Mouse (Mus musculus) embryonic facial prominence, embryonic 13.5 days (tissue): Measurements from ENCODE around the gene Sdk2. TPM values are rescaled to one million over a fixed set of nuclear protein-coding genes. Genes with fewer than 3 reads are reported as not detected.
A peak's percentile ranks its signal among the peaks of the same experiment; 100 is the strongest.

Experiments
- ATAC-seq: fragments of 200-750 bp; cut with Nextera tagmentation; 2 replicates; pipeline ENCODE4 v1.8.0; 2017; ENCODE audit warnings: low read depth; ENCODE audit not compliant: insufficient number of reproducible peaks, insufficient read depth, low FRiP score, low TSS enrichment
- H3K27ac ChIP-seq: fragments of 300-500 bp; sonication (generic); 2 replicates; pipeline ENCODE4 v1.5.1; 2015; ENCODE audit warnings: moderate library complexity, mild to moderate bottlenecking, inconsistent platforms
- H3K27me3 ChIP-seq: fragments of 300-500 bp; sonication (generic); 2 replicates; pipeline ENCODE4 v1.6.1; 2015; ENCODE audit warnings: mild to moderate bottlenecking, inconsistent platforms
- H3K36me3 ChIP-seq: fragments of 300-500 bp; sonication (generic); 2 replicates; pipeline ENCODE4 v1.6.1; 2015; ENCODE audit warnings: mild to moderate bottlenecking, inconsistent platforms
- H3K4me1 ChIP-seq: fragments of 300-500 bp; sonication (generic); 2 replicates; pipeline ENCODE4 v1.6.1; 2015; ENCODE audit warnings: inconsistent platforms
- H3K4me2 ChIP-seq: fragments of 300-500 bp; sonication (generic); 2 replicates; pipeline ENCODE4 v1.6.1; 2015; ENCODE audit warnings: moderate library complexity, mild to moderate bottlenecking, inconsistent platforms
- H3K4me3 ChIP-seq: fragments of 300-500 bp; sonication (generic); 2 replicates; pipeline ENCODE4 v1.5.1; 2015; ENCODE audit warnings: mild to moderate bottlenecking, inconsistent platforms
- H3K9ac ChIP-seq: fragments of 300-500 bp; sonication (generic); 2 replicates; pipeline ENCODE4 v1.6.1; 2015; ENCODE audit warnings: mild to moderate bottlenecking, inconsistent platforms
- H3K9me3 ChIP-seq: fragments of 300-500 bp; sonication (generic); 2 replicates; pipeline ENCODE4 v1.6.1; 2016; ENCODE audit warnings: inconsistent platforms
- WGBS: fragments of 180-500 bp; shearing (Covaris S2); methylation state at CpG from one replicate; pipeline ENCODE4 v1.1.7; 2015; ENCODE audit warnings: mixed read lengths; 5-methylcytosine and 5-hydroxymethylcytosine counted together
- polyA plus RNA-seq: library from polyadenylated mRNA; unstranded; fragments of >200 nt; fragmentation: Nextera tagmentation; extraction: Ambion mirVana; gene quantifications from 2 replicates; pipeline ENCODE4 v1.2.1, GENCODE M21; 2015

Gene Sdk2
- polyA plus RNA-seq, 1 experiment from 2014 or later: 3.8 TPM

GRCm38 (mm10) chr11:113881864-113882263 lies 185.0 kb downstream of the Sdk2 start:
- Histone ChIP-seq H3K36me3 (no peaks in the 10 kb centered on the region), H3K4me1 (peaks cover 8% of the 10 kb centered on the region), H3K27ac (no peak overlapping the region), H3K4me3 (no peak overlapping the region), H3K4me2 (no peak overlapping the region), H3K27me3 (no peaks in the 10 kb centered on the region), H3K9ac (no peak overlapping the region), H3K9me3 (no peaks in the 10 kb centered on the region)
- ATAC-seq: no peak
- 68% methylated on average over 6 of the region's 6 CpGs for WGBS

DNA sequence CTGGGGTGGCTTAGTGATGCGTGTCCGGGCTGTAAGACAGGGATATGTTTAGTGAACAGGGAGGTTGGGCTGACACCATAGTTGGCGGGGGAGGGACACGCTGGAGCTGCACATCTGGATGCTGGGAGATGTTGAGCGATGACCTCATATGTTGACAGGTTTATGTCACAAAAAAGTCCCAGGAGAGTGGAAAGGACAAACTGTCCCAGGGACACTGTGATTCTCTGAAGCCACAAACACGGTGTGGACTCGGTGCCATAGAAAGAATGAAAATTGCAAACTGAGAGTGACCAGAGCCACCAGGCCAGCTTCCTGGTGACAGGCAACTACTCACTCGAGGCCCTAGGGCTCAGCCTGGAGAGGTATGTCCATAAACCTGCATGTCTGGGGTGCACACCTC lies 199.8 kb downstream of the Sdk2 start:
- H3K9me3 ChIP-seq: no peaks in the 10 kb centered on the region
- H3K9ac ChIP-seq: no peak overlapping the region
- no peak overlapping the region for H3K4me3 ChIP-seq
- WGBS: 88% methylated on average over 8 of the region's 8 CpGs
- H3K4me1 ChIP-seq: 0 out of 2 replicates have a peak, but pooled peaks cover 3% of the 10 kb centered on the region
- ATAC-seq: 0 out of 2 replicates have a peak, but pooled peaks have one; percentile 26
- H3K36me3 ChIP-seq: 0 out of 2 replicates have a peak, but pooled peaks cover 4% of the 10 kb centered on the region
- H3K4me2 ChIP-seq: no peak overlapping the region
- H3K27me3 ChIP-seq: peaks cover 2% of the 10 kb centered on the region; the same call in 1 of the 2 replicates
- no peak overlapping the region for H3K27ac ChIP-seq

DNA sequence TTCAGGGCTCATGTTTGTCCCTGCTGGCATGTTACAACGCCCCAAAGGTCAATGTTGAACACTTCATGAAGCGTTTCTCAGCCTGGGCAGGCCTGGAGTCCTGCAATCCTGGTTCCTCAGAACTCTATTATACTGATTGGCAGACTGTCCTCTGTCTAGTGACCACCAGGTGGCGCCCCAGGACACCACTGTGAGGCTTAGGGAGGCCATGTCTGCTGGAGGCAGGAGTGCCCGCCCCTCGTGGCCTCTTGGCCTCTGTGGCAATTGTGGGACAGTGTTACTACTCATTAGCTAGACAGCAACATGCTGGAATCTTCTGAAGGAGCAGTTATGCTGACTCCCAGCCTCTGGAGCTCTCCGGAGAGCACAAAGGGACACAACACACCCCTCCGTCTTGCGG lies 201.2 kb downstream of the Sdk2 start:
- Histone ChIP-seq H3K27me3 (no peaks in the 10 kb centered on the region), H3K9ac (peak overlapping the region; percentile 27; the same call in 1 of the 2 replicates), H3K27ac (no peak overlapping the region), H3K36me3 (0 out of 2 replicates have a peak, but pooled peaks cover 4% of the 10 kb centered on the region), H3K4me3 (no peak overlapping the region), H3K4me2 (no peak overlapping the region), H3K4me1 (0 out of 2 replicates have a peak, but pooled peaks cover 3% of the 10 kb centered on the region), H3K9me3 (no peaks in the 10 kb centered on the region)
- WGBS: 33% methylated on average over 8 of the region's 8 CpGs
- ATAC-seq: peak; percentile 61; the same call in 1 of the 2 replicates

GRCm38 (mm10) chr11:113863408-113863807 lies 203.4 kb downstream of the Sdk2 start:
- ATAC-seq: no peak
- Histone ChIP-seq H3K4me3 (no peak overlapping the region), H3K4me1 (0 out of 2 replicates have a peak, but pooled peaks cover 3% of the 10 kb centered on the region), H3K27me3 (no peaks in the 10 kb centered on the region), H3K27ac (no peak overlapping the region), H3K9ac (no peak overlapping the region), H3K9me3 (no peaks in the 10 kb centered on the region), H3K36me3 (peaks cover 4% of the 10 kb centered on the region; the same call in 1 of the 2 replicates), H3K4me2 (no peak overlapping the region)
- WGBS: 68% methylated on average over 5 of the region's 5 CpGs

- no peaks in the 10 kb centered on the region for H3K27me3 ChIP-seq
- H3K4me2 ChIP-seq: no peak overlapping the region
- no peaks in the 10 kb centered on the region for H3K4me1 ChIP-seq
- H3K27ac ChIP-seq: no peak overlapping the region
- H3K36me3 ChIP-seq: peaks cover 19% of the 10 kb centered on the region
- ATAC-seq: no peak
- H3K9me3 ChIP-seq: no peaks in the 10 kb centered on the region
- H3K4me3 ChIP-seq: no peak overlapping the region
- no peak overlapping the region for H3K9ac ChIP-seq
- 80% methylated on average over 13 of the region's 13 CpGs for WGBS
These were observed 211.2 kb downstream of the Sdk2 start for GRCm38 (mm10) chr11:113855661-113856060.

DNA sequence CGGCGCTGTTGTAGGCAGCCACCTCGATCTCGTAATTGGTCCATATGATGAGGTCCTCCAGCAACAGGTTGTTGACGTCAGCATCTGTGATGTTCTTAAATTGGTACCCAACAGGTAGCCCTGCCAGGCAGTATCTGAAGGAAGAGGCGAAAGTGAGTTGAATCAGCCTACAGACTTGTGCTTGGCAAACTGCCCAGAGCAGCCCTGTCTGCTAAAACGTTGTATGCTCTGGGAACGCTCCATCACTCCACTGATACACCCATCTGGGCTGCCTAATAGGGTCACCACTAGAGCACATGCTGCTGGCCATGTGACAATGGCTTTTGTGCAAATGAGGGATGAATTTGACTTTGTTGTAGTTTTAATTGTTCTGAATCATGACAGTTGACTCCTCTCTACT lies 215.1 kb downstream of the Sdk2 start:
- no peaks in the 10 kb centered on the region for H3K27me3 ChIP-seq
- H3K4me2 ChIP-seq: no peak overlapping the region
- no peak overlapping the region for H3K27ac ChIP-seq
- no peak overlapping the region for H3K4me3 ChIP-seq
- H3K9me3 ChIP-seq: no peaks in the 10 kb centered on the region
- no peak for ATAC-seq
- WGBS: 80% methylated on average over 8 of the region's 8 CpGs
- H3K4me1 ChIP-seq: no peaks in the 10 kb centered on the region
- no peak overlapping the region for H3K9ac ChIP-seq
- H3K36me3 ChIP-seq: peaks cover 19% of the 10 kb centered on the region

DNA sequence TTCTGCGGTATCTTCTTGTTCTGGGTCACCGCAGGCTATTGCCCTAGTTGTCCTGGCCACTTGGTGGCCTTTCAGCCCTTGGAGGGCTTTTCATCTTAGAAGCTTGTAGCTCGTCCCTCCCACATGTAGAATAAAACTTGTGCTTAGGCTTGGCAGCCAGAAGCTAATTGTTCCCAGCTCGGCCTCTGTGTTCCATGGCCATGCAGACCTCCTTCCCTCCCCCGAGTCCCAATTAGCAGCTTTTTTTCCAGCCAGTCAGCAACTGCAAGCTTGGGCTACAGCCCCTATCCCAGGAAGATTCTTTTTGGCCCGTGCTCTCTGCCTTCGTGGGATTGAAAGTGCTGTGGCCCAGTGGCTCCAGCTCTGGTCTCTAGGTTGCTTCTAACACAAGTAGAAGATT lies 217.5 kb downstream of the Sdk2 start:
- WGBS: 57% methylated on average over 7 of the region's 7 CpGs
- Histone ChIP-seq H3K4me1 (no peaks in the 10 kb centered on the region), H3K9ac (no peak overlapping the region), H3K27me3 (no peaks in the 10 kb centered on the region), H3K4me2 (no peak overlapping the region), H3K4me3 (no peak overlapping the region), H3K9me3 (no peaks in the 10 kb centered on the region), H3K27ac (no peak overlapping the region), H3K36me3 (peaks cover 10% of the 10 kb centered on the region)
- ATAC-seq: no peak

DNA sequence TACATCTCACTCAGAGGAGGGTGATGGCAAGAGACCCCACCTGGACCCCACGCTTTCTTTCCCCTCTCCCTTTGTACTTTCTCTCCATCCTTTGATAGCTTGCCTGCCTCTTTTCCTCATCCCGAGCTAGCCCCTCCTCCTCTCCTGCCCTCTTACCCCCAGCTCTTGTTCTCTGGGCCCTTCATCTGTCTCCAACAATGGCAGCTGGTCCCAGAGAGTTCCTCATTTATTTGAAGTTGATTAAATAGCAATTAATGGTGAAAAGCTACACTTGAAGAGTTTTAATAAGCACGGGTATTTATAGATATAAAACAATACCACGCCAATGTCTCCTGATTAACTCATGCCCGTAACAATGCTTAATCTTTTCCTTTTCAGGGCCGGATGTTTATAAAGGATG lies 222.9 kb downstream of the Sdk2 start:
- Histone ChIP-seq H3K4me2 (no peak overlapping the region), H3K27me3 (no peaks in the 10 kb centered on the region), H3K4me1 (no peaks in the 10 kb centered on the region), H3K27ac (no peak overlapping the region), H3K36me3 (peaks cover 9% of the 10 kb centered on the region), H3K4me3 (no peak overlapping the region), H3K9me3 (no peaks in the 10 kb centered on the region), H3K9ac (no peak overlapping the region)
- 74% methylated on average over 6 of the region's 6 CpGs for WGBS
- ATAC-seq: no peak

DNA sequence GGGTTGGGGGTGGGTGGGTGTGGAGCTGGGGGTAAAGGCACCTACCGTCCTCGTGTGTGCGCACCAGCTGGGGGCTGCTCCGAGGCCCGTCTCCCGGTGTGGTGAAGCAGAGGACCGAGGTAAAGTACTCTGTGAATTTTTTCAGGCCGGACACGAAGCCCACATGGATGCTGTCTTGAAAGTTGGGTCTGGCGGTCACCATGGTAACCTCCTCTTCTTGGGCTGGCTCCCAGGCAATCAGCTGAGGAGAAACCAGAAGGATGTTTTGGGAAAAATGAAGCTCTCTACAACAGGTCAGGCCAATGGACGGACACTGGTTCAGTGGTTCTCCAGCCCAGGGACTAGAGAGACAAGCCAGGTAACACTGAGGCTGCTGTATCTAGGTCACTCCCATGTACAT lies 224.0 kb downstream of the Sdk2 start:
- H3K4me1 ChIP-seq: no peaks in the 10 kb centered on the region
- H3K27me3 ChIP-seq: no peaks in the 10 kb centered on the region
- 90% methylated on average over 11 of the region's 11 CpGs for WGBS
- no peak overlapping the region for H3K27ac ChIP-seq
- no peak for ATAC-seq
- H3K4me3 ChIP-seq: no peak overlapping the region
- H3K4me2 ChIP-seq: no peak overlapping the region
- H3K9me3 ChIP-seq: no peaks in the 10 kb centered on the region
- peaks cover 14% of the 10 kb centered on the region for H3K36me3 ChIP-seq
- no peak overlapping the region for H3K9ac ChIP-seq

GRCm38 (mm10) chr11:113831608-113832007 lies 235.2 kb downstream of the Sdk2 start:
- H3K9ac ChIP-seq: no peak overlapping the region
- no peaks in the 10 kb centered on the region for H3K4me1 ChIP-seq
- H3K27me3 ChIP-seq: peaks cover 9% of the 10 kb centered on the region
- no peaks in the 10 kb centered on the region for H3K9me3 ChIP-seq
- no peak overlapping the region for H3K4me3 ChIP-seq
- peaks cover 17% of the 10 kb centered on the region; the same call in 1 of the 2 replicates for H3K36me3 ChIP-seq
- no peak overlapping the region for H3K4me2 ChIP-seq
- no peak overlapping the region for H3K27ac ChIP-seq
- no peak for ATAC-seq
- 91% methylated on average over 6 of the region's 6 CpGs for WGBS

DNA sequence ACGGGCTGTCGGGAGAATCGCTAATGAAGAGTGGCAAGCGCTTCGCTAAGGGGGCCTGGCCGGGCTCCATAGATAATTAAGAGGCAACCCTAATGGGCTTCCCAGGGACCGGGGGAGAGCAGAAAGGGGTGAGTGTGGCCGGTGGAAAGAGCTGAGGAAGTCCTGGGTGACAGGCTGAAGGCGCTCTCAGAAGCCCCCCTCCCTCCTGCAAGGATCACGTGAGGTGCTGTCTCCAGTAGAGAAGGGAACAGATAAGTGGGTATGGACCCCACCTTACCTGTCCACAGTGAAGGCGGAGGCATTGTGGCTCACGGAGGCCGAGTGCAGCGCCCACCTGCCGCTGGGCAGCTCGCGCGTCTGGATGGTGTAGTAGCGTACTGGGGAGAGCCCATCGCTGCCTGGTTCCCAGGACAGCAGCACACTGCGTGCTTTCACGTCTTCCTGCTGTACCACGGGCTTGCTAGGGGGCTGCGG lies 238.7 kb downstream of the Sdk2 start:
- H3K36me3 ChIP-seq: 0 out of 2 replicates have a peak, but pooled peaks cover 9% of the 10 kb centered on the region
- H3K4me3 ChIP-seq: no peak overlapping the region
- ATAC-seq: no peak
- H3K4me2 ChIP-seq: 0 out of 2 replicates have a peak overlapping the region, but pooled peaks have one; percentile 9
- H3K27me3 ChIP-seq: peaks cover 9% of the 10 kb centered on the region
- no peaks in the 10 kb centered on the region for H3K4me1 ChIP-seq
- 34% methylated on average over 24 of the region's 24 CpGs for WGBS
- no peaks in the 10 kb centered on the region for H3K9me3 ChIP-seq
- no peak overlapping the region for H3K9ac ChIP-seq
- H3K27ac ChIP-seq: no peak overlapping the region

DNA sequence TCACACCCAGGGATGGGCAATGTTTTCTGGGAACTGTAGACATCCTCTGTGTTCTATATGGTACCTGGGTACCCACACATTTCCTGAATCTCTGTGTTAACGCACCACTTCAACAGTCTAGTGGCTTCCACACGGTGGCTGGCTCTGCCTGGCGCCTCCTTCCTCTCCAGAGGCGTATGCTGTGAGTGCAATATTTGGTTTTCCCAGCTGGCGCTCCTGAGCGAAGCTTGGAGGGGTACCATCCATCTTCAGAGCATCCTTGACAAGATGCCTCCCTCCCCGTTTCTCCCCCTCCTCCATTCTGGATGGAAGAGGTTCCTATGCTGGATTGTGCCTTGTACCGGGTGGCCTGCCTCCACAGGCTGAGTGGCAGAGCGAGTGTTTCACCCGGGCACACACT lies 246.8 kb downstream of the Sdk2 start:
- 88% methylated on average over 10 of the region's 10 CpGs for WGBS
- peaks cover 4% of the 10 kb centered on the region for H3K36me3 ChIP-seq
- no peak for ATAC-seq
- H3K27ac ChIP-seq: no peak overlapping the region
- no peaks in the 10 kb centered on the region for H3K9me3 ChIP-seq
- H3K4me1 ChIP-seq: no peaks in the 10 kb centered on the region
- H3K4me2 ChIP-seq: no peak overlapping the region
- H3K27me3 ChIP-seq: no peaks in the 10 kb centered on the region
- H3K4me3 ChIP-seq: no peak overlapping the region
- no peak overlapping the region for H3K9ac ChIP-seq
